Mouse (Mus musculus) megakaryocyte, embryonic 14.5 days (primary cell): ENCODE data around the gene Jam3.

ENCODE experiments used
- FLI1 ChIP-seq: IDR thresholded peaks from 2 replicates; pipeline ENCODE4 v1.6.1; 2012; ENCODE audit warnings: low read length, inconsistent platforms, mixed read lengths
- GATA1 ChIP-seq: IDR thresholded peaks from 3 replicates; pipeline ENCODE4 v1.6.1; 2012; ENCODE audit warnings: mixed read lengths, low read length, inconsistent platforms, borderline replicate concordance

DNA sequence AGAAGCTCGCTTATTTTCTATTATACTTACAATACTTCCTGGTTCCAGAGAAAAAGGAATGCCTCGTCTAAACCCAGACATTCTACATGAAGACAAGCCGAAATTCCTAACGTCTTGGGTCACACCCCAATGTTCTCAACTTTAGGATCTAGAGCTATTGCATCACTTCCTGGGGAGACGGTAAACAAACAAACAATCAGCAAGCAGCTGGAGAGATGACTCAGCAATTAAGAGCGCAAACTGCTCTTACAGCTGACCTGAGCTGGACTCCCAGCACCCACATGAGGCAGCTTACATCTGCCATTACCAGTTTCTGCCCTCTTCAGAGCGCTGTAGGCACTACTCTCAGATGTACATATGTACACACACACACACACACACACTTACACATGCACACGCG, 34.0 kb downstream of the Jam3 start:
- no peak for TF ChIP-seq GATA1
- TF ChIP-seq FLI1 = no peak
